Mouse (Mus musculus) lung, postnatal 0 days (tissue): ENCODE results near the gene Ccdc62.

Experiments
- CTCF ChIP-seq: IDR thresholded peaks from 2 replicates; pipeline ENCODE4 v1.5.1; 2016; ENCODE audit warnings: antibody characterized with exemption, mild to moderate bottlenecking
- EP300 ChIP-seq: IDR thresholded peaks from 2 replicates; pipeline ENCODE4 v1.6.1; 2016; ENCODE audit warnings: antibody characterized with exemption, mild to moderate bottlenecking, control low read depth

- TF ChIP-seq CTCF (no peak), EP300 (no peak)
Observed at GRCm38 (mm10) chr5:123997811-123998210, 67.3 kb downstream of the Ccdc62 start.
